Mouse (Mus musculus): Measurements from ENCODE around the gene Ano7. TPM values are rescaled to one million over a fixed set of nuclear protein-coding genes. Genes with fewer than 3 reads are reported as not detected.

Gene Ano7
- polyA plus RNA-seq, 1 experiment from 2014 or later = 0.14 TPM

GRCm38 (mm10) chr1:93362661-93363060 is 11.1 kb upstream of the Ano7 start:
- Histone ChIP-seq H3K27ac (ENCODE audit: low read length) (no peak overlapping the region), H3K36me3 (ENCODE audit: control insufficient read depth, insufficient read depth, low read length) (peaks cover 38% of the 10 kb centered on the region), H3K4me1 (replicated peaks; ENCODE audit: control insufficient read depth, insufficient read depth, low read length) (no peaks in the 10 kb centered on the region), H3K4me3 (ENCODE audit: low read length) (no peak overlapping the region), H3K4me2 (ENCODE audit: low read depth, low read length) (no peak overlapping the region), H3K27me3 (ENCODE audit: control insufficient read depth, insufficient read depth, low read depth, low read length) (no peaks in the 10 kb centered on the region), H3K9me3 (ENCODE audit: control insufficient read depth, low read length) (no peaks in the 10 kb centered on the region), H3K9ac (ENCODE audit: low read length) (no peak overlapping the region)
- WGBS = 89% methylated on average over 4 of the region's 4 CpGs
- ATAC-seq (ENCODE audit: low read depth) = no peak

GRCm38 (mm10) chr1:93365641-93366040 is 8.1 kb upstream of the Ano7 start:
- ATAC-seq (ENCODE audit: low read depth) = no peak
- Histone ChIP-seq H3K4me3 (ENCODE audit: low read length) (no peak overlapping the region), H3K27ac (ENCODE audit: low read length) (no peak overlapping the region), H3K9ac (ENCODE audit: low read length) (no peak overlapping the region), H3K9me3 (ENCODE audit: control insufficient read depth, low read length) (no peaks in the 10 kb centered on the region), H3K27me3 (ENCODE audit: control insufficient read depth, insufficient read depth, low read depth, low read length) (no peaks in the 10 kb centered on the region), H3K4me1 (replicated peaks; ENCODE audit: control insufficient read depth, insufficient read depth, low read length) (no peaks in the 10 kb centered on the region), H3K36me3 (ENCODE audit: control insufficient read depth, insufficient read depth, low read length) (peaks cover 31% of the 10 kb centered on the region), H3K4me2 (ENCODE audit: low read depth, low read length) (no peak overlapping the region)
- WGBS = 92% methylated on average over 6 of the region's 6 CpGs

- no peak for ATAC-seq (ENCODE audit: low read depth)
- Histone ChIP-seq H3K36me3 (ENCODE audit: control insufficient read depth, insufficient read depth, low read length) (no peaks in the 10 kb centered on the region), H3K4me3 (ENCODE audit: low read length) (no peak overlapping the region), H3K27ac (ENCODE audit: low read length) (no peak overlapping the region), H3K4me1 (replicated peaks; ENCODE audit: control insufficient read depth, insufficient read depth, low read length) (no peaks in the 10 kb centered on the region), H3K27me3 (ENCODE audit: control insufficient read depth, insufficient read depth, low read depth, low read length) (no peaks in the 10 kb centered on the region), H3K9ac (ENCODE audit: low read length) (no peak overlapping the region), H3K9me3 (ENCODE audit: control insufficient read depth, low read length) (no peaks in the 10 kb centered on the region), H3K4me2 (ENCODE audit: low read depth, low read length) (no peak overlapping the region)
- WGBS = 43% methylated on average over 5 of the region's 5 CpGs
Observed at GRCm38 (mm10) chr1:93377307-93377706, 3.6 kb downstream of the Ano7 start.

GRCm38 (mm10) chr1:93379117-93379516 is 5.4 kb downstream of the Ano7 start:
- no peaks in the 10 kb centered on the region for H3K27me3 ChIP-seq (ENCODE audit: control insufficient read depth, insufficient read depth, low read depth, low read length)
- no peaks in the 10 kb centered on the region for H3K36me3 ChIP-seq (ENCODE audit: control insufficient read depth, insufficient read depth, low read length)
- H3K9ac ChIP-seq (ENCODE audit: low read length) = no peak overlapping the region
- 78% methylated on average over 5 of the region's 5 CpGs for WGBS
- H3K4me3 ChIP-seq (ENCODE audit: low read length) = no peak overlapping the region
- no peak for ATAC-seq (ENCODE audit: low read depth)
- no peak overlapping the region for H3K4me2 ChIP-seq (ENCODE audit: low read depth, low read length)
- no peaks in the 10 kb centered on the region for H3K9me3 ChIP-seq (ENCODE audit: control insufficient read depth, low read length)
- H3K27ac ChIP-seq (ENCODE audit: low read length) = no peak overlapping the region
- H3K4me1 ChIP-seq (replicated peaks; ENCODE audit: control insufficient read depth, insufficient read depth, low read length) = no peaks in the 10 kb centered on the region

GRCm38 (mm10) chr1:93387198-93387597 is 13.5 kb downstream of the Ano7 start:
- no peak overlapping the region for H3K4me2 ChIP-seq (ENCODE audit: low read depth, low read length)
- H3K36me3 ChIP-seq (ENCODE audit: control insufficient read depth, insufficient read depth, low read length) = no peaks in the 10 kb centered on the region
- no peak overlapping the region for H3K9ac ChIP-seq (ENCODE audit: low read length)
- no peaks in the 10 kb centered on the region for H3K4me1 ChIP-seq (replicated peaks; ENCODE audit: control insufficient read depth, insufficient read depth, low read length)
- 76% methylated on average over 2 of the region's 2 CpGs for WGBS
- no peak overlapping the region for H3K4me3 ChIP-seq (ENCODE audit: low read length)
- no peaks in the 10 kb centered on the region for H3K27me3 ChIP-seq (ENCODE audit: control insufficient read depth, insufficient read depth, low read depth, low read length)
- no peaks in the 10 kb centered on the region for H3K9me3 ChIP-seq (ENCODE audit: control insufficient read depth, low read length)
- no peak overlapping the region for H3K27ac ChIP-seq (ENCODE audit: low read length)
- ATAC-seq (ENCODE audit: low read depth) = no peak

GRCm38 (mm10) chr1:93388906-93389305 is 15.2 kb downstream of the Ano7 start:
- Histone ChIP-seq H3K9me3 (ENCODE audit: control insufficient read depth, low read length) (no peaks in the 10 kb centered on the region), H3K4me2 (ENCODE audit: low read depth, low read length) (no peak overlapping the region), H3K27me3 (ENCODE audit: control insufficient read depth, insufficient read depth, low read depth, low read length) (no peaks in the 10 kb centered on the region), H3K36me3 (ENCODE audit: control insufficient read depth, insufficient read depth, low read length) (no peaks in the 10 kb centered on the region), H3K4me1 (replicated peaks; ENCODE audit: control insufficient read depth, insufficient read depth, low read length) (no peaks in the 10 kb centered on the region), H3K4me3 (ENCODE audit: low read length) (no peak overlapping the region), H3K27ac (ENCODE audit: low read length) (no peak overlapping the region), H3K9ac (ENCODE audit: low read length) (no peak overlapping the region)
- 72% methylated on average over 2 of the region's 2 CpGs for WGBS
- ATAC-seq (ENCODE audit: low read depth) = no peak

GRCm38 (mm10) chr1:93401191-93402052 is 27.7 kb downstream of the Ano7 start:
- H3K9me3 ChIP-seq (ENCODE audit: control insufficient read depth, low read length) = no peaks in the 10 kb centered on the region
- peak; percentile 25; the same call in 1 of the 2 replicates for ATAC-seq (ENCODE audit: low read depth)
- H3K27ac ChIP-seq (ENCODE audit: low read length) = no peak overlapping the region
- WGBS = 16% methylated on average over 34 of the region's 38 CpGs
- H3K4me1 ChIP-seq (replicated peaks; ENCODE audit: control insufficient read depth, insufficient read depth, low read length) = no peaks in the 10 kb centered on the region
- H3K4me2 ChIP-seq (ENCODE audit: low read depth, low read length) = peak overlapping the region; percentile 54
- H3K4me3 ChIP-seq (ENCODE audit: low read length) = peak overlapping the region; percentile 36
- no peaks in the 10 kb centered on the region for H3K27me3 ChIP-seq (ENCODE audit: control insufficient read depth, insufficient read depth, low read depth, low read length)
- peak overlapping the region; percentile 35; the same call in 1 of the 2 replicates for H3K9ac ChIP-seq (ENCODE audit: low read length)
- H3K36me3 ChIP-seq (ENCODE audit: control insufficient read depth, insufficient read depth, low read length) = peaks cover 2% of the 10 kb centered on the region

- no peak overlapping the region for H3K9ac ChIP-seq (ENCODE audit: low read length)
- no peaks in the 10 kb centered on the region for H3K9me3 ChIP-seq (ENCODE audit: control insufficient read depth, low read length)
- no peak for ATAC-seq (ENCODE audit: low read depth)
- H3K4me1 ChIP-seq (replicated peaks; ENCODE audit: control insufficient read depth, insufficient read depth, low read length) = no peaks in the 10 kb centered on the region
- H3K4me3 ChIP-seq (ENCODE audit: low read length) = no peak overlapping the region
- no peak overlapping the region for H3K4me2 ChIP-seq (ENCODE audit: low read depth, low read length)
- no peak overlapping the region for H3K27ac ChIP-seq (ENCODE audit: low read length)
- WGBS = 78% methylated on average over 4 of the region's 4 CpGs
- no peaks in the 10 kb centered on the region for H3K27me3 ChIP-seq (ENCODE audit: control insufficient read depth, insufficient read depth, low read depth, low read length)
- H3K36me3 ChIP-seq (ENCODE audit: control insufficient read depth, insufficient read depth, low read length) = peaks cover 22% of the 10 kb centered on the region
Observed at GRCm38 (mm10) chr1:93403403-93403802, 29.7 kb downstream of the Ano7 start.

- Histone ChIP-seq H3K4me2 (ENCODE audit: low read depth, low read length) (no peak overlapping the region), H3K4me1 (replicated peaks; ENCODE audit: control insufficient read depth, insufficient read depth, low read length) (no peaks in the 10 kb centered on the region), H3K27me3 (ENCODE audit: control insufficient read depth, insufficient read depth, low read depth, low read length) (no peaks in the 10 kb centered on the region), H3K27ac (ENCODE audit: low read length) (no peak overlapping the region), H3K36me3 (ENCODE audit: control insufficient read depth, insufficient read depth, low read length) (peaks cover 51% of the 10 kb centered on the region), H3K9me3 (ENCODE audit: control insufficient read depth, low read length) (no peaks in the 10 kb centered on the region), H3K9ac (ENCODE audit: low read length) (no peak overlapping the region), H3K4me3 (ENCODE audit: low read length) (no peak overlapping the region)
- WGBS = 77% methylated on average over 6 of the region's 6 CpGs
- no peak for ATAC-seq (ENCODE audit: low read depth)
Observed at GRCm38 (mm10) chr1:93432087-93432486, 58.4 kb downstream of the Ano7 start.

Measured in lung, embryonic 16.5 days (tissue).